Mouse (Mus musculus) heart, embryonic 13.5 days (tissue): Measurements from ENCODE around the gene Olfr218. TPM values are rescaled to one million over a fixed set of nuclear protein-coding genes. Genes with fewer than 3 reads are reported as not detected.
"Not testable (repeated sequence)": the region's sequence is repeated elsewhere in the genome, so short reads cannot be mapped to it uniquely, and the experiment has no call there.

ENCODE experiments used
- ATAC-seq: fragments of 200-750 bp; cut with Nextera tagmentation; 2 replicates; pipeline ENCODE4 v1.8.0; 2017; ENCODE audit warnings: moderate TSS enrichment; ENCODE audit not compliant: insufficient number of reproducible peaks, low FRiP score, low TSS enrichment; ENCODE audit errors: extremely low read depth
- H3K27ac ChIP-seq: fragments of 300-500 bp; sonication (generic); replicated peaks from 2 replicates; pipeline ENCODE4 v1.5.1; 2015; ENCODE audit warnings: moderate library complexity, mild to moderate bottlenecking, inconsistent platforms
- H3K27me3 ChIP-seq: fragments of 300-500 bp; sonication (generic); replicated peaks from 2 replicates; pipeline ENCODE4 v1.6.1; 2015; ENCODE audit warnings: mild to moderate bottlenecking, inconsistent platforms
- H3K36me3 ChIP-seq: fragments of 300-500 bp; sonication (generic); 2 replicates; pipeline ENCODE4 v1.6.1; 2015; ENCODE audit warnings: mild to moderate bottlenecking, inconsistent platforms
- H3K4me1 ChIP-seq: fragments of 300-500 bp; sonication (generic); 2 replicates; pipeline ENCODE4 v1.6.1; 2015; ENCODE audit warnings: inconsistent platforms
- H3K4me2 ChIP-seq: fragments of 300-500 bp; sonication (generic); 2 replicates; pipeline ENCODE4 v1.6.1; 2015; ENCODE audit warnings: inconsistent platforms, mild to moderate bottlenecking, moderate library complexity
- H3K4me3 ChIP-seq: fragments of 300-500 bp; sonication (generic); 2 replicates; pipeline ENCODE4 v1.5.1; 2015; ENCODE audit warnings: moderate library complexity, mild to moderate bottlenecking, inconsistent platforms
- H3K9ac ChIP-seq: fragments of 300-500 bp; sonication (generic); 2 replicates; pipeline ENCODE4 v1.6.1; 2015; ENCODE audit warnings: inconsistent platforms, mild to moderate bottlenecking, moderate library complexity
- H3K9me3 ChIP-seq: fragments of 300-500 bp; sonication (generic); 2 replicates; pipeline ENCODE4 v1.6.1; 2016; ENCODE audit warnings: inconsistent platforms
- WGBS: fragments of 180-500 bp; shearing (Covaris S2); methylation state at CpG from one replicate; pipeline ENCODE4 v1.1.7; 2015; ENCODE audit warnings: mixed read lengths; 5-methylcytosine and 5-hydroxymethylcytosine counted together
- polyA plus RNA-seq: library from polyadenylated mRNA; unstranded; fragments of >200 nt; fragmentation: Nextera tagmentation; extraction: Ambion mirVana; gene quantifications from 2 replicates; pipeline ENCODE4 v1.2.1, GENCODE M21; 2015

Olfr218 gene
- not detected in 2 replicates for polyA plus RNA-seq

- Histone ChIP-seq H3K27me3 (no peaks in the 10 kb centered on the region), H3K27ac (no peak within 1 kb of the TSS), H3K36me3 (no peaks in the 10 kb centered on the region), H3K4me1 (no peaks in the 10 kb centered on the region), H3K9ac (no peak within 1 kb of the TSS), H3K9me3 (no peaks in the 10 kb centered on the region), H3K4me3 (no peak within 1 kb of the TSS), H3K4me2 (no peak within 1 kb of the TSS)
- 72% methylated on average over 5 of the region's 5 CpGs for WGBS
- ATAC-seq = no peak
These were observed at the start of gene Olfr218 for GRCm38 (mm10) chr1:173197508-173197907. Gene Olfr218, plus strand, starts transcription at chr1:173197808.

GRCm38 (mm10) chr1:173174154-173174842 is 23.3 kb upstream of the Olfr218 start:
- no peaks in the 10 kb centered on the region for H3K4me1 ChIP-seq
- H3K27ac ChIP-seq = no peak overlapping the region
- H3K9ac ChIP-seq = no peak overlapping the region
- no peak overlapping the region for H3K4me3 ChIP-seq
- no peak for ATAC-seq
- H3K4me2 ChIP-seq = no peak overlapping the region
- no peaks in the 10 kb centered on the region for H3K27me3 ChIP-seq
- no peaks in the 10 kb centered on the region for H3K36me3 ChIP-seq
- no peaks in the 10 kb centered on the region for H3K9me3 ChIP-seq

GRCm38 (mm10) chr1:173190540-173190939 is 7.1 kb upstream of the Olfr218 start, which contains the start of gene Olfr1406:
Gene Olfr1406, minus strand, starts transcription at chr1:173190640.
- no peak for ATAC-seq
- no peak within 1 kb of the TSS for H3K4me2 ChIP-seq
- H3K27ac ChIP-seq = no peak within 1 kb of the TSS
- no peak within 1 kb of the TSS for H3K9ac ChIP-seq
- H3K27me3 ChIP-seq = no peaks in the 10 kb centered on the region
- no peaks in the 10 kb centered on the region for H3K36me3 ChIP-seq
- WGBS = 49% methylated on average over 3 of the region's 3 CpGs
- H3K4me3 ChIP-seq = no peak within 1 kb of the TSS
- no peaks in the 10 kb centered on the region for H3K9me3 ChIP-seq
- no peaks in the 10 kb centered on the region for H3K4me1 ChIP-seq

- Histone ChIP-seq H3K27me3 (no peaks in the 10 kb centered on the region), H3K4me2 (no peak overlapping the region), H3K9ac (no peak overlapping the region), H3K36me3 (no peaks in the 10 kb centered on the region), H3K4me1 (no peaks in the 10 kb centered on the region), H3K9me3 (no peaks in the 10 kb centered on the region), H3K27ac (no peak overlapping the region), H3K4me3 (no peak overlapping the region)
- WGBS = 32% methylated on average over 3 of the region's 3 CpGs
- no peak for ATAC-seq
These were observed 5.5 kb upstream of the Olfr218 start for GRCm38 (mm10) chr1:173192059-173192458.

- no peak for ATAC-seq
- H3K4me2 ChIP-seq = no peak overlapping the region
- no peaks in the 10 kb centered on the region for H3K27me3 ChIP-seq
- no peaks in the 10 kb centered on the region for H3K4me1 ChIP-seq
- H3K9me3 ChIP-seq = no peaks in the 10 kb centered on the region
- 63% methylated on average over 2 of the region's 2 CpGs for WGBS
- no peaks in the 10 kb centered on the region for H3K36me3 ChIP-seq
- H3K27ac ChIP-seq = no peak overlapping the region
- no peak overlapping the region for H3K9ac ChIP-seq
- no peak overlapping the region for H3K4me3 ChIP-seq
These were observed 1.2 kb upstream of the Olfr218 start for GRCm38 (mm10) chr1:173196359-173196758.

GRCm38 (mm10) chr1:173212092-173212491 is 14.5 kb downstream of the Olfr218 start, which contains the start of gene Olfr1404:
Gene Olfr1404, plus strand, starts transcription at chr1:173212392.
- H3K4me1 ChIP-seq = no peaks in the 10 kb centered on the region
- peaks cover 7% of the 10 kb centered on the region; the same call in 1 of the 2 replicates for H3K9me3 ChIP-seq
- H3K27ac ChIP-seq = no peak within 1 kb of the TSS
- ATAC-seq = no peak
- 68% methylated on average over 5 of the region's 5 CpGs for WGBS
- no peak within 1 kb of the TSS for H3K9ac ChIP-seq
- no peaks in the 10 kb centered on the region for H3K27me3 ChIP-seq
- H3K36me3 ChIP-seq = no peaks in the 10 kb centered on the region
- H3K4me2 ChIP-seq = no peak within 1 kb of the TSS
- H3K4me3 ChIP-seq = no peak within 1 kb of the TSS

- no peak overlapping the region for H3K4me3 ChIP-seq
These were observed 18.9 kb downstream of the Olfr218 start for GRCm38 (mm10) chr1:173216481-173216880.

GRCm38 (mm10) chr1:173227081-173227480 is 29.5 kb downstream of the Olfr218 start, which contains the start of gene Fcer1a:
Gene Fcer1a, minus strand, starts transcription at chr1:173227214.
- Histone ChIP-seq H3K27ac (no peak within 1 kb of the TSS), H3K9me3 (no peaks in the 10 kb centered on the region), H3K4me2 (no peak within 1 kb of the TSS), H3K9ac (no peak within 1 kb of the TSS), H3K36me3 (no peaks in the 10 kb centered on the region), H3K4me3 (no peak within 1 kb of the TSS), H3K4me1 (no peaks in the 10 kb centered on the region), H3K27me3 (no peaks in the 10 kb centered on the region)
- ATAC-seq = no peak
- WGBS = 68% methylated on average over 2 of the region's 2 CpGs

More at GRCm38 (mm10) chr1:173216481-173216880, 18.9 kb downstream of the Olfr218 start:
- WGBS = 79% methylated on average over 3 of the region's 3 CpGs
- Histone ChIP-seq H3K27ac (no peak overlapping the region), H3K36me3 (no peaks in the 10 kb centered on the region), H3K4me2 (no peak overlapping the region), H3K4me1 (no peaks in the 10 kb centered on the region), H3K9me3 (no peaks in the 10 kb centered on the region), H3K9ac (no peak overlapping the region), H3K27me3 (no peaks in the 10 kb centered on the region)
- no peak for ATAC-seq

GRCm38 (mm10) chr1:173237004-173237403 is 39.4 kb downstream of the Olfr218 start:
- not testable (repeated sequence) for ATAC-seq, H3K9me3 ChIP-seq, H3K4me2 ChIP-seq, H3K9ac ChIP-seq, H3K27me3 ChIP-seq, H3K4me3 ChIP-seq, H3K36me3 ChIP-seq, H3K4me1 ChIP-seq, H3K27ac ChIP-seq
- 63% methylated on average over 1 of the region's 1 CpGs for WGBS

- ATAC-seq = no peak
- H3K4me3 ChIP-seq = no peak overlapping the region
These were observed 52.3 kb downstream of the Olfr218 start for GRCm38 (mm10) chr1:173249888-173250287.

More at GRCm38 (mm10) chr1:173249888-173250287, 52.3 kb downstream of the Olfr218 start:
- H3K36me3 ChIP-seq = no peaks in the 10 kb centered on the region
- H3K4me1 ChIP-seq = no peaks in the 10 kb centered on the region
- H3K9me3 ChIP-seq = no peaks in the 10 kb centered on the region
- H3K4me2 ChIP-seq = no peak overlapping the region
- 76% methylated on average over 3 of the region's 3 CpGs for WGBS
- no peaks in the 10 kb centered on the region for H3K27me3 ChIP-seq
- no peak overlapping the region for H3K9ac ChIP-seq
- no peak overlapping the region for H3K27ac ChIP-seq
